Mouse (Mus musculus): Measurements from ENCODE around the gene 4921524J17Rik.

DNA sequence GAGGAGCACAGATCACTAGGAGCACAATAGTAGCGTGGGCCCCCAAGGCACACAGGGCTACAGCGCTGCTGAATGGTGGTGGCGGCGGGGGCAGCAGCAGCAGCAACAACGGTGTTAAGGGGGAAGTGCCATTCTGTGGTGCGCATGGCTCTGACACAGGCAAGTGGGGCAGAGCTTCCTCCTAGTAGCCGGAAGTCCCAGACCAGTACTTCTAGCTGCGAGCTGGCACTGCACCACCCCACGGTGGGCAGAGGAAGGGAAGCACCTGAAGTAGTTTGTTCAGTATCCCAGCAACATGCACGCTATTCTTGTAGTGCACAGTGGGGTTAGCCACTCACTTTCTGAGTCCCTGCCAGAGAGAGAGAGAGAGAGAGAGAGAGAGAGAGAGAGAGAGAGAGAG is 49.3 kb upstream of the 4921524J17Rik start:
- TF ChIP-seq BHLHE40 (IDR thresholded peaks at IDR 0.05; ENCODE audit: borderline replicate concordance, low read depth, low read length) (no peak), MYC (IDR thresholded peaks at IDR 0.05; ENCODE audit: low read depth, low read length) (no peak), USF2 (IDR thresholded peaks at IDR 0.05; ENCODE audit: borderline replicate concordance in 1 of 2, insufficient read depth in 1 of 2, low read depth in 1 of 2, low read length in 2 of 2) (no peak), ZNF384 (IDR thresholded peaks at IDR 0.05; ENCODE audit: low read depth, low read length) (no peak), POLR2A (IDR thresholded peaks at IDR 0.05; ENCODE audit: control insufficient read depth in 1 of 2, insufficient read depth in 1 of 2, low read depth in 1 of 2, low read length in 2 of 2, poor library complexity in 1 of 2) (no peak), TAL1 (IDR thresholded peaks at IDR 0.05; ENCODE audit: low read length) (no peak), POLR2AphosphoS2 (IDR thresholded peaks at IDR 0.05; ENCODE audit: low read length) (no peak), NRF1 (IDR thresholded peaks at IDR 0.05; ENCODE audit: insufficient read depth, low read depth, low read length, poor library complexity, severe bottlenecking) (no peak), E2F4 (IDR thresholded peaks at IDR 0.05; ENCODE audit: borderline replicate concordance, low read depth, low read length) (no peak)

Measured in MEL (cell line).